In the genomic region with DNA sequence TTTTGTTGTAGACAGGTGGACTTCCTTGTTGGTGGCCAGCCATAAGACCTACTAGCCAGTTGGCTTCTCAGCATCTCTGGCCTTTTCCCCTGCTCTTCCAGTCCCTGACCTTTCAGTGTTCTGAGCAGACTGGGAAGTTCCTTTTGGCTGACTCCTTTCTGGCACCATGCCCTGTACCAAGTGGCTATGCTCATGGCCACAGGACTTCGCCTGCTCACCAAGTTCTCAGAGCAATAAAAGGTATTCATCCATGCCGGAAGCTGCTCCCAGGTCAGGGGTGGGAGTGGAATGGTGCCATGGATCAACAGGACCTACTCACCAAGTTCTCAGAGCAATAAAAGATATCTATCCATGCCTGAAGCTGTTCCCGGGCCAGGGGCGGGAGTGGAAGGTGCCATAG, we compare ENCODE assay signal across 8 mouse cellular contexts. TPM values are rescaled to one million over a fixed set of nuclear protein-coding genes. Genes with fewer than 3 reads are reported as not detected.
DNase-seq lines count a peak whose midpoint lies in the region; ATAC-seq lines count a peak whose summit lies in the region.

No protein-coding gene starts in this region.

- H3K9me3 ChIP-seq in forebrain, embryonic 12.5 days, result no peaks in the 10 kb centered on the region
- no peaks in the 10 kb centered on the region for H3K9me3 ChIP-seq in hindbrain, embryonic 11.5 days (ENCODE audit: control insufficient read depth, low read length)
- H3K9me3 ChIP-seq in limb, embryonic 13.5 days, result no peaks in the 10 kb centered on the region
- no peaks in the 10 kb centered on the region for H3K9me3 ChIP-seq in neural tube, embryonic 13.5 days

- peaks cover 30% of the 10 kb centered on the region for H3K4me1 ChIP-seq in forebrain, embryonic 12.5 days
- H3K4me1 ChIP-seq in hindbrain, embryonic 11.5 days (replicated peaks; ENCODE audit: control insufficient read depth, insufficient read depth, low read length), result peaks cover 10% of the 10 kb centered on the region
- peaks cover 37% of the 10 kb centered on the region for H3K4me1 ChIP-seq in limb, embryonic 13.5 days
- peaks cover 53% of the 10 kb centered on the region for H3K4me1 ChIP-seq in neural tube, embryonic 13.5 days (replicated peaks)

- H3K4me2 ChIP-seq in forebrain, embryonic 12.5 days, result peak overlapping the region; percentile 83
- H3K4me2 ChIP-seq in hindbrain, embryonic 11.5 days (replicated peaks; ENCODE audit: low read depth, low read length), result peak overlapping the region; percentile 99; the same call in 1 of the 2 replicates
- peak overlapping the region; percentile 100 for H3K4me2 ChIP-seq in limb, embryonic 13.5 days (replicated peaks)
- H3K4me2 ChIP-seq in neural tube, embryonic 13.5 days, result peak overlapping the region; percentile 100

- no peaks in the 10 kb centered on the region for H3K27me3 ChIP-seq in forebrain, embryonic 12.5 days
- H3K27me3 ChIP-seq in hindbrain, embryonic 11.5 days (ENCODE audit: control insufficient read depth, insufficient read depth, low read length), result no peaks in the 10 kb centered on the region
- no peaks in the 10 kb centered on the region for H3K27me3 ChIP-seq in limb, embryonic 13.5 days
- no peaks in the 10 kb centered on the region for H3K27me3 ChIP-seq in neural tube, embryonic 13.5 days

- DNase-seq in 3134 (ENCODE audit: extremely low read depth, insufficient read length, low spot score), result peak; percentile 56
- peak; percentile 57 to 68 for DNase-seq in adrenal gland, adult 18-20 months (ENCODE audit: low spot score in 2 of 2)
- DNase-seq in hindbrain, embryonic 11.5 days (ENCODE audit: low spot score), result no peak
- DNase-seq in T-cell, adult 2 months (ENCODE audit: low spot score), result no peak

- no peak overlapping the region for H3K27ac ChIP-seq in forebrain, embryonic 12.5 days
- no peak overlapping the region for H3K27ac ChIP-seq in hindbrain, embryonic 11.5 days (ENCODE audit: low read depth, low read length)
- no peak overlapping the region for H3K27ac ChIP-seq in limb, embryonic 13.5 days
- H3K27ac ChIP-seq in neural tube, embryonic 13.5 days (replicated peaks), result no peak overlapping the region

- no peak for ATAC-seq in forebrain, embryonic 12.5 days (ENCODE audit: low FRiP score)
- ATAC-seq in hindbrain, embryonic 11.5 days (ENCODE audit: low FRiP score), result no peak
- ATAC-seq in limb, embryonic 13.5 days (ENCODE audit: low FRiP score, low read depth), result no peak
- ATAC-seq in neural tube, embryonic 13.5 days (ENCODE audit: low read depth), result no peak
- no peak for ATAC-seq in frontal cortex, adult (ENCODE audit: low TSS enrichment)

- 87% methylated on average over 4 of the region's 4 CpGs for WGBS in forebrain, embryonic 12.5 days
- WGBS in hindbrain, embryonic 11.5 days, result 89% methylated on average over 4 of the region's 4 CpGs
- 72% methylated on average over 4 of the region's 4 CpGs for WGBS in limb, embryonic 13.5 days
- 73% methylated on average over 4 of the region's 4 CpGs for WGBS in neural tube, embryonic 13.5 days

- H3K36me3 ChIP-seq in forebrain, embryonic 12.5 days (replicated peaks), result peaks cover 36% of the 10 kb centered on the region
- peaks cover 6% of the 10 kb centered on the region; the same call in 1 of the 2 replicates for H3K36me3 ChIP-seq in hindbrain, embryonic 11.5 days (ENCODE audit: control insufficient read depth, insufficient read depth, low read length)
- peaks cover 53% of the 10 kb centered on the region for H3K36me3 ChIP-seq in limb, embryonic 13.5 days
- H3K36me3 ChIP-seq in neural tube, embryonic 13.5 days, result peaks cover 47% of the 10 kb centered on the region

- H3K9ac ChIP-seq in forebrain, embryonic 12.5 days, result no peak overlapping the region
- H3K9ac ChIP-seq in hindbrain, embryonic 11.5 days (ENCODE audit: low read depth, low read length), result no peak overlapping the region
- peak overlapping the region; percentile 92; the same call in 1 of the 2 replicates for H3K9ac ChIP-seq in limb, embryonic 13.5 days
- peak overlapping the region; percentile 90 for H3K9ac ChIP-seq in neural tube, embryonic 13.5 days

- H3K4me3 ChIP-seq in forebrain, embryonic 12.5 days (replicated peaks), result no peak overlapping the region
- peak overlapping the region; percentile 93; the same call in 1 of the 2 replicates for H3K4me3 ChIP-seq in hindbrain, embryonic 11.5 days (ENCODE audit: low read depth, low read length)
- H3K4me3 ChIP-seq in limb, embryonic 13.5 days, result no peak overlapping the region
- H3K4me3 ChIP-seq in neural tube, embryonic 13.5 days, result peak overlapping the region; percentile 91

RNA-seq across cellular contexts. Expression of a gene that starts 1.2 kb away (rescaled TPM):
- under 1 TPM; 0.42 to 0.53 TPM for total RNA-seq in adrenal gland, adult 18-20 months (2021)
- not detected in 2 replicates for polyA plus RNA-seq in forebrain, embryonic 12.5 days (2016; fragmentation: Nextera tagmentation; extraction: Ambion mirVana)
- polyA plus RNA-seq in hindbrain, embryonic 11.5 days (2014; fragmentation: Nextera tagmentation; extraction: Ambion mirVana), result 0.86 and 1.8 TPM in 2 replicates
- not detected in 2 replicates for polyA plus RNA-seq in limb, embryonic 13.5 days (2015; fragmentation: Nextera tagmentation; extraction: Ambion mirVana)
- not detected in 2 replicates for polyA plus RNA-seq in neural tube, embryonic 13.5 days (2015; fragmentation: Nextera tagmentation; extraction: Ambion mirVana)

RNA-seq across cellular contexts. Expression of a gene that starts 2.3 kb away (rescaled TPM):
- 10 to 100 TPM; 85.8 to 86.4 TPM for total RNA-seq in adrenal gland, adult 18-20 months (2021)
- 59.3 and 60.3 TPM in 2 replicates for polyA plus RNA-seq in forebrain, embryonic 12.5 days (2016; fragmentation: Nextera tagmentation; extraction: Ambion mirVana)
- polyA plus RNA-seq in hindbrain, embryonic 11.5 days (2014; fragmentation: Nextera tagmentation; extraction: Ambion mirVana), result 60.1 and 64.6 TPM in 2 replicates
- 50.2 and 51.3 TPM in 2 replicates for polyA plus RNA-seq in limb, embryonic 13.5 days (2015; fragmentation: Nextera tagmentation; extraction: Ambion mirVana)
- 54.9 and 57.4 TPM in 2 replicates for polyA plus RNA-seq in neural tube, embryonic 13.5 days (2015; fragmentation: Nextera tagmentation; extraction: Ambion mirVana)

RNA-seq across cellular contexts. Expression of a gene that starts 2.4 kb away (rescaled TPM):
- 10 to 100 TPM; 21.9 to 23.1 TPM for total RNA-seq in adrenal gland, adult 18-20 months (2021)
- 34.1 and 37.1 TPM in 2 replicates for polyA plus RNA-seq in forebrain, embryonic 12.5 days (2016; fragmentation: Nextera tagmentation; extraction: Ambion mirVana)
- 17.5 and 19.9 TPM in 2 replicates for polyA plus RNA-seq in hindbrain, embryonic 11.5 days (2014; fragmentation: Nextera tagmentation; extraction: Ambion mirVana)
- 38.3 and 45.7 TPM in 2 replicates for polyA plus RNA-seq in limb, embryonic 13.5 days (2015; fragmentation: Nextera tagmentation; extraction: Ambion mirVana)
- 39.7 and 41.6 TPM in 2 replicates for polyA plus RNA-seq in neural tube, embryonic 13.5 days (2015; fragmentation: Nextera tagmentation; extraction: Ambion mirVana)

RNA-seq across cellular contexts. Expression of a gene that starts 6.4 kb away (rescaled TPM):
- 10 to 100 TPM; 24.6 to 26.5 TPM for total RNA-seq in adrenal gland, adult 18-20 months (2021)
- 34.4 and 37.9 TPM in 2 replicates for polyA plus RNA-seq in forebrain, embryonic 12.5 days (2016; fragmentation: Nextera tagmentation; extraction: Ambion mirVana)
- 27.8 and 37.7 TPM in 2 replicates for polyA plus RNA-seq in hindbrain, embryonic 11.5 days (2014; fragmentation: Nextera tagmentation; extraction: Ambion mirVana)
- polyA plus RNA-seq in limb, embryonic 13.5 days (2015; fragmentation: Nextera tagmentation; extraction: Ambion mirVana), result 33.1 and 35.6 TPM in 2 replicates
- polyA plus RNA-seq in neural tube, embryonic 13.5 days (2015; fragmentation: Nextera tagmentation; extraction: Ambion mirVana), result 35.7 and 36.2 TPM in 2 replicates

RNA-seq across cellular contexts. Expression of a gene that starts 15.9 kb away (rescaled TPM):
- 10 to 100 TPM; 16.0 to 31.5 TPM for total RNA-seq in adrenal gland, adult 18-20 months (2021)
- polyA plus RNA-seq in forebrain, embryonic 12.5 days (2016; fragmentation: Nextera tagmentation; extraction: Ambion mirVana), result 14.8 and 16.6 TPM in 2 replicates
- 6.4 and 9.2 TPM in 2 replicates for polyA plus RNA-seq in hindbrain, embryonic 11.5 days (2014; fragmentation: Nextera tagmentation; extraction: Ambion mirVana)
- polyA plus RNA-seq in limb, embryonic 13.5 days (2015; fragmentation: Nextera tagmentation; extraction: Ambion mirVana), result 5.0 and 5.2 TPM in 2 replicates
- 35.0 and 35.3 TPM in 2 replicates for polyA plus RNA-seq in neural tube, embryonic 13.5 days (2015; fragmentation: Nextera tagmentation; extraction: Ambion mirVana)

Comparison
In these comparisons a context has a peak if more than half of its experiments do, and no peak if none do; other contexts are left out.
1. DNase-seq: peak in 3134 (single experiment) and adrenal gland, adult 18-20 months (2 of 2); none in hindbrain, embryonic 11.5 days (single experiment) and T-cell, adult 2 months (single experiment).
2. H3K4me3 ChIP-seq: peak in hindbrain, embryonic 11.5 days (single experiment) and neural tube, embryonic 13.5 days (single experiment); none in forebrain, embryonic 12.5 days (single experiment) and limb, embryonic 13.5 days (single experiment).
3. H3K9ac ChIP-seq: peak in limb, embryonic 13.5 days (single experiment) and neural tube, embryonic 13.5 days (single experiment); none in forebrain, embryonic 12.5 days (single experiment) and hindbrain, embryonic 11.5 days (single experiment).
4. Peak in every context shown above with its lines, with median percentiles within 50 percentile points of each other: H3K4me2 ChIP-seq.